Mouse (Mus musculus) hindbrain, embryonic 15.5 days (tissue): Measurements from ENCODE around the gene Slc22a12. TPM values are rescaled to one million over a fixed set of nuclear protein-coding genes. Genes with fewer than 3 reads are reported as not detected.

ENCODE experiments used
- ATAC-seq: fragments of 200-750 bp; cut with Nextera tagmentation; 2 replicates; pipeline ENCODE4 v1.8.0; 2017; ENCODE audit warnings: low read depth, moderate number of reproducible peaks, moderate TSS enrichment; ENCODE audit not compliant: low FRiP score
- H3K27ac ChIP-seq: fragments of 300-500 bp; sonication (generic); replicated peaks from 2 replicates; pipeline ENCODE4 v1.5.1; 2015; ENCODE audit warnings: mild to moderate bottlenecking, inconsistent platforms
- H3K27me3 ChIP-seq: fragments of 300-500 bp; sonication (generic); 2 replicates; pipeline ENCODE4 v1.6.1; 2015; ENCODE audit warnings: control low read depth, inconsistent platforms
- H3K36me3 ChIP-seq: fragments of 300-500 bp; sonication (generic); 2 replicates; pipeline ENCODE4 v1.6.1; 2015; ENCODE audit warnings: control low read depth, inconsistent platforms
- H3K4me1 ChIP-seq: fragments of 300-500 bp; sonication (generic); replicated peaks from 2 replicates; pipeline ENCODE4 v1.6.1; 2015; ENCODE audit warnings: control low read depth, inconsistent platforms
- H3K4me2 ChIP-seq: fragments of 300-500 bp; sonication (generic); 2 replicates; pipeline ENCODE4 v1.6.1; 2015; ENCODE audit warnings: moderate library complexity, mild to moderate bottlenecking, inconsistent platforms
- H3K4me3 ChIP-seq: fragments of 300-500 bp; sonication (generic); 2 replicates; pipeline ENCODE4 v1.5.1; 2015; ENCODE audit warnings: mild to moderate bottlenecking, inconsistent platforms
- H3K9ac ChIP-seq: fragments of 300-500 bp; sonication (generic); 2 replicates; pipeline ENCODE4 v1.6.1; 2015; ENCODE audit warnings: inconsistent platforms
- H3K9me3 ChIP-seq: fragments of 300-500 bp; sonication (generic); 2 replicates; pipeline ENCODE4 v1.6.1; 2016; ENCODE audit warnings: control low read depth, inconsistent platforms
- WGBS: fragments of 180-500 bp; shearing (Covaris S2); methylation state at CpG from one replicate; pipeline ENCODE4 v1.1.7; 2015; 5-methylcytosine and 5-hydroxymethylcytosine counted together
- polyA plus RNA-seq: library from polyadenylated mRNA; unstranded; fragments of >200 nt; fragmentation: Nextera tagmentation; extraction: Ambion mirVana; gene quantifications from 2 replicates; pipeline ENCODE4 v1.2.1, GENCODE M21; 2015

The Slc22a12 gene
- polyA plus RNA-seq: not detected in 2 replicates

GRCm38 (mm10) chr19:6542367-6543034 lies at the start of gene Slc22a12:
Gene Slc22a12, minus strand, starts transcription at chr19:6543032.
- peak; percentile 25; the same call in 1 of the 2 replicates for ATAC-seq
- Histone ChIP-seq H3K4me2 (no peak within 1 kb of the TSS), H3K4me3 (no peak within 1 kb of the TSS), H3K4me1 (no peaks in the 10 kb centered on the region), H3K9me3 (no peaks in the 10 kb centered on the region), H3K36me3 (no peaks in the 10 kb centered on the region), H3K27ac (no peak within 1 kb of the TSS), H3K27me3 (no peaks in the 10 kb centered on the region), H3K9ac (no peak within 1 kb of the TSS)
- 87% methylated on average over 16 of the region's 16 CpGs for WGBS

- Histone ChIP-seq H3K4me3 (no peak overlapping the region), H3K9ac (no peak overlapping the region), H3K4me2 (no peak overlapping the region), H3K9me3 (no peaks in the 10 kb centered on the region), H3K27ac (no peak overlapping the region), H3K36me3 (no peaks in the 10 kb centered on the region), H3K4me1 (peaks cover 5% of the 10 kb centered on the region), H3K27me3 (no peaks in the 10 kb centered on the region)
- no peak for ATAC-seq
- WGBS: 51% methylated on average over 4 of the region's 4 CpGs
These were observed 29.2 kb upstream of the Slc22a12 start for GRCm38 (mm10) chr19:6572001-6572400.

- Histone ChIP-seq H3K27ac (no peak overlapping the region), H3K4me2 (no peak overlapping the region), H3K9ac (no peak overlapping the region), H3K4me3 (no peak overlapping the region), H3K4me1 (no peaks in the 10 kb centered on the region), H3K36me3 (no peaks in the 10 kb centered on the region), H3K9me3 (no peaks in the 10 kb centered on the region), H3K27me3 (no peaks in the 10 kb centered on the region)
- 85% methylated on average over 5 of the region's 5 CpGs for WGBS
- ATAC-seq: no peak
These were observed 28.6 kb upstream of the Slc22a12 start for GRCm38 (mm10) chr19:6571476-6571875.

- ATAC-seq: no peak
- 33% methylated on average over 5 of the region's 5 CpGs for WGBS
- H3K9me3 ChIP-seq: no peaks in the 10 kb centered on the region
- H3K27ac ChIP-seq: no peak overlapping the region
- no peak overlapping the region for H3K4me3 ChIP-seq
- H3K4me2 ChIP-seq: no peak overlapping the region
- no peaks in the 10 kb centered on the region for H3K4me1 ChIP-seq
- no peaks in the 10 kb centered on the region for H3K36me3 ChIP-seq
- H3K27me3 ChIP-seq: no peaks in the 10 kb centered on the region
- H3K9ac ChIP-seq: no peak overlapping the region
These were observed 26.7 kb upstream of the Slc22a12 start for GRCm38 (mm10) chr19:6569561-6569960.

GRCm38 (mm10) chr19:6569021-6569420 lies 26.2 kb upstream of the Slc22a12 start:
- no peaks in the 10 kb centered on the region for H3K9me3 ChIP-seq
- WGBS: 82% methylated on average over 5 of the region's 5 CpGs
- no peak overlapping the region for H3K9ac ChIP-seq
- no peaks in the 10 kb centered on the region for H3K4me1 ChIP-seq
- no peak overlapping the region for H3K4me2 ChIP-seq
- no peak for ATAC-seq
- H3K27me3 ChIP-seq: no peaks in the 10 kb centered on the region
- no peak overlapping the region for H3K27ac ChIP-seq
- no peaks in the 10 kb centered on the region for H3K36me3 ChIP-seq
- H3K4me3 ChIP-seq: no peak overlapping the region

GRCm38 (mm10) chr19:6566450-6566849 lies 23.6 kb upstream of the Slc22a12 start:
- no peaks in the 10 kb centered on the region for H3K36me3 ChIP-seq
- H3K4me3 ChIP-seq: no peak overlapping the region
- ATAC-seq: no peak; the same call in 1 of the 2 replicates
- no peak overlapping the region for H3K4me2 ChIP-seq
- 86% methylated on average over 2 of the region's 2 CpGs for WGBS
- H3K27me3 ChIP-seq: no peaks in the 10 kb centered on the region
- H3K27ac ChIP-seq: no peak overlapping the region
- no peak overlapping the region for H3K9ac ChIP-seq
- H3K9me3 ChIP-seq: no peaks in the 10 kb centered on the region
- no peaks in the 10 kb centered on the region for H3K4me1 ChIP-seq

- Histone ChIP-seq H3K4me2 (no peak overlapping the region), H3K4me1 (no peaks in the 10 kb centered on the region), H3K4me3 (no peak overlapping the region), H3K27me3 (no peaks in the 10 kb centered on the region), H3K36me3 (no peaks in the 10 kb centered on the region), H3K27ac (no peak overlapping the region), H3K9ac (no peak overlapping the region), H3K9me3 (no peaks in the 10 kb centered on the region)
- WGBS: 89% methylated on average over 6 of the region's 6 CpGs
- ATAC-seq: no peak
These were observed 22.3 kb upstream of the Slc22a12 start for GRCm38 (mm10) chr19:6565136-6565535.

GRCm38 (mm10) chr19:6560246-6560815 lies 17.5 kb upstream of the Slc22a12 start:
- no peak for ATAC-seq
- no peaks in the 10 kb centered on the region for H3K9me3 ChIP-seq
- WGBS: 70% methylated on average over 7 of the region's 7 CpGs
- H3K27me3 ChIP-seq: no peaks in the 10 kb centered on the region
- no peak overlapping the region for H3K9ac ChIP-seq
- no peak overlapping the region for H3K4me2 ChIP-seq
- H3K36me3 ChIP-seq: no peaks in the 10 kb centered on the region
- no peaks in the 10 kb centered on the region for H3K4me1 ChIP-seq
- no peak overlapping the region for H3K27ac ChIP-seq
- H3K4me3 ChIP-seq: no peak overlapping the region

- ATAC-seq: no peak
- no peaks in the 10 kb centered on the region for H3K27me3 ChIP-seq
- H3K4me1 ChIP-seq: no peaks in the 10 kb centered on the region
- H3K9me3 ChIP-seq: no peaks in the 10 kb centered on the region
- no peak overlapping the region for H3K9ac ChIP-seq
- H3K4me3 ChIP-seq: no peak overlapping the region
- 52% methylated on average over 4 of the region's 4 CpGs for WGBS
- no peak overlapping the region for H3K4me2 ChIP-seq
- H3K27ac ChIP-seq: no peak overlapping the region
- no peaks in the 10 kb centered on the region for H3K36me3 ChIP-seq
These were observed 16.7 kb upstream of the Slc22a12 start for GRCm38 (mm10) chr19:6559576-6559975.

GRCm38 (mm10) chr19:6553819-6554582 lies 11.2 kb upstream of the Slc22a12 start:
- H3K4me3 ChIP-seq: no peak overlapping the region
- no peaks in the 10 kb centered on the region for H3K27me3 ChIP-seq
- no peak overlapping the region for H3K9ac ChIP-seq
- 0 out of 2 replicates have a peak, but pooled peaks cover 13% of the 10 kb centered on the region for H3K4me1 ChIP-seq
- ATAC-seq: no peak
- no peak overlapping the region for H3K27ac ChIP-seq
- WGBS: 38% methylated on average over 8 of the region's 8 CpGs
- no peaks in the 10 kb centered on the region for H3K36me3 ChIP-seq
- no peak overlapping the region for H3K4me2 ChIP-seq
- H3K9me3 ChIP-seq: no peaks in the 10 kb centered on the region

- Histone ChIP-seq H3K27me3 (no peaks in the 10 kb centered on the region), H3K4me3 (no peak overlapping the region), H3K9me3 (no peaks in the 10 kb centered on the region), H3K9ac (no peak overlapping the region), H3K4me1 (peaks cover 20% of the 10 kb centered on the region), H3K27ac (no peak overlapping the region), H3K4me2 (no peak overlapping the region), H3K36me3 (no peaks in the 10 kb centered on the region)
- ATAC-seq: no peak
- 81% methylated on average over 5 of the region's 5 CpGs for WGBS
These were observed 10.3 kb upstream of the Slc22a12 start for GRCm38 (mm10) chr19:6553174-6553573.

GRCm38 (mm10) chr19:6552302-6553028 lies 9.6 kb upstream of the Slc22a12 start:
- no peak overlapping the region for H3K4me2 ChIP-seq
- peaks cover 21% of the 10 kb centered on the region for H3K4me1 ChIP-seq
- 88% methylated on average over 4 of the region's 4 CpGs for WGBS
- no peak overlapping the region for H3K9ac ChIP-seq
- no peak overlapping the region for H3K27ac ChIP-seq
- no peaks in the 10 kb centered on the region for H3K9me3 ChIP-seq
- H3K27me3 ChIP-seq: no peaks in the 10 kb centered on the region
- H3K4me3 ChIP-seq: no peak overlapping the region
- no peaks in the 10 kb centered on the region for H3K36me3 ChIP-seq
- 0 out of 2 replicates have a peak, but pooled peaks have one; percentile 39 for ATAC-seq
